ENCODE assay signal across 15 mouse cellular contexts in the genomic region with DNA sequence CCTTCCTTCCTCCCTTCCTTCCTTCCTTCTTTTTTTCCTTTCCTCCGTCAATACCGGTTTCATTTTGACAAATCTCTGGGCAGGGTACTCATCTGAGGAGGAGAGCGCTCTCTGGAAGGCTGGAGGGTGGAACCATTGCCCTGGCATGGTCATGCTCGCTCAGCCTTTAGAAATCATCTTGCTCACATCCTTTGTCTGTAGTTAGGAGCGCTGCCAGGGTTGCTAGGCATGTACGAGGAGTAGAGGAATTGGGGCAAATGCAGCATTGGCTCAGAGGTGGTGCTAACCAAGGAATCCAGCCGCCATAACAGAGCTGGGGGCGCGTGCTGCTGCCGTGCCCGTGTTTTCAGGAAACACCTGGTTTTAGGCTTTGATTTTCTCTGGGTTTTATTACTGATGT. TPM values are rescaled to one million over a fixed set of nuclear protein-coding genes. Genes with fewer than 3 reads are reported as not detected.
A peak's percentile ranks its signal among the peaks of the same experiment; 100 is the strongest.
DNase-seq lines count a peak whose midpoint lies in the region; ATAC-seq and TF ChIP-seq lines count a peak whose summit lies in the region.
"Had no signal": no experiment of that assay in that cellular context is flagged by ENCODE, and none has a peak within 500 bp of the region (broad histone marks: within the 10 kb centered on the region; RNA-seq: fewer than 3 reads in every experiment).

No protein-coding gene starts in this region.

- no peaks in the 10 kb centered on the region for H3K9me3 ChIP-seq in hindbrain, embryonic 15.5 days
- H3K9me3 ChIP-seq in hindbrain, embryonic 13.5 days: no peaks in the 10 kb centered on the region
- H3K9me3 ChIP-seq: embryonic facial prominence, embryonic 15.5 days; heart, embryonic 15.5 days; liver, embryonic 15.5 days had no signal

- no peak for TF ChIP-seq CTCF in lung, adult 2 months (IDR thresholded peaks at IDR 0.05; ENCODE audit: insufficient read depth, low read length)

- H3K4me3 ChIP-seq in hindbrain, embryonic 15.5 days: no peak overlapping the region
- H3K4me3 ChIP-seq in hindbrain, embryonic 13.5 days: no peak overlapping the region
- no peak overlapping the region for H3K4me3 ChIP-seq in lung, adult 2 months (replicated peaks; ENCODE audit: extremely low read depth, low read depth, low read length)
- H3K4me3 ChIP-seq: embryonic facial prominence, embryonic 15.5 days; heart, embryonic 15.5 days; liver, embryonic 15.5 days had no signal

- peak; percentile 89; the same call in 1 of the 2 replicates for ATAC-seq in hindbrain, embryonic 15.5 days (ENCODE audit: low FRiP score, low read depth)
- no peak; the same call in 1 of the 2 replicates for ATAC-seq in hindbrain, embryonic 13.5 days (ENCODE audit: low FRiP score)
- ATAC-seq: intestine, postnatal 0 days had no signal

- DNase-seq in brain, embryonic 18.5 days (ENCODE audit: low read depth, low spot score): peak; percentile 14
- DNase-seq in layer of hippocampus, adult 8-10 months (ENCODE audit: low spot score in 2 of 2): peak; percentile 64 to 69
- peak; percentile 80 for DNase-seq in left cerebral cortex, postnatal 4 days
- DNase-seq in lung, adult 2 months: no peak
- DNase-seq in kidney, postnatal 25 days: no peak
- no peak for DNase-seq in spleen, postnatal 10 days (ENCODE audit: low spot score in 2 of 2)
- DNase-seq: adrenal gland, postnatal 25 days; cerebellum, adult 9-10 months; gastrocnemius, postnatal 14 days had no signal

- intact Hi-C loops in left cerebral cortex, postnatal 4 days (cut with DNase I): no loop called here

- 52% methylated on average over 11 of the region's 11 CpGs for WGBS in hindbrain, embryonic 15.5 days
- 68% methylated on average over 11 of the region's 11 CpGs for WGBS in hindbrain, embryonic 13.5 days
- WGBS in lung, adult 2 months: 72% methylated on average over 11 of the region's 11 CpGs

- no peak for TF ChIP-seq POLR2A in lung, adult 2 months (IDR thresholded peaks at IDR 0.05; ENCODE audit: borderline replicate concordance, extremely low read depth, low read depth, low read length)

- peaks cover 9% of the 10 kb centered on the region; the same call in 1 of the 2 replicates for H3K4me1 ChIP-seq in hindbrain, embryonic 15.5 days (replicated peaks)
- H3K4me1 ChIP-seq in hindbrain, embryonic 13.5 days (replicated peaks): 0 out of 2 replicates have a peak, but pooled peaks cover 4% of the 10 kb centered on the region
- no peaks in the 10 kb centered on the region for H3K4me1 ChIP-seq in lung, adult 2 months (ENCODE audit: control insufficient read depth, insufficient read depth, low read length)
- H3K4me1 ChIP-seq: embryonic facial prominence, embryonic 15.5 days; liver, embryonic 15.5 days had no signal

- no peaks in the 10 kb centered on the region for H3K36me3 ChIP-seq in hindbrain, embryonic 15.5 days
- no peaks in the 10 kb centered on the region for H3K36me3 ChIP-seq in hindbrain, embryonic 13.5 days
- H3K36me3 ChIP-seq: embryonic facial prominence, embryonic 15.5 days; heart, embryonic 15.5 days; liver, embryonic 15.5 days had no signal

- no peak overlapping the region for H3K9ac ChIP-seq in hindbrain, embryonic 15.5 days
- no peak overlapping the region for H3K9ac ChIP-seq in hindbrain, embryonic 13.5 days
- H3K9ac ChIP-seq: embryonic facial prominence, embryonic 15.5 days; heart, embryonic 15.5 days; liver, embryonic 15.5 days had no signal

- H3K27ac ChIP-seq in hindbrain, embryonic 15.5 days (replicated peaks): peak overlapping the region; percentile 35; the same call in 1 of the 2 replicates
- no peak overlapping the region for H3K27ac ChIP-seq in hindbrain, embryonic 13.5 days
- H3K27ac ChIP-seq: embryonic facial prominence, embryonic 15.5 days; heart, embryonic 15.5 days; liver, embryonic 15.5 days had no signal

- H3K4me2 ChIP-seq in hindbrain, embryonic 15.5 days: no peak overlapping the region
- no peak overlapping the region for H3K4me2 ChIP-seq in hindbrain, embryonic 13.5 days
- H3K4me2 ChIP-seq: embryonic facial prominence, embryonic 15.5 days; heart, embryonic 15.5 days; liver, embryonic 15.5 days had no signal

- no peaks in the 10 kb centered on the region for H3K27me3 ChIP-seq in hindbrain, embryonic 15.5 days
- 0 out of 2 replicates have a peak, but pooled peaks cover 14% of the 10 kb centered on the region for H3K27me3 ChIP-seq in hindbrain, embryonic 13.5 days
- H3K27me3 ChIP-seq: embryonic facial prominence, embryonic 15.5 days; heart, embryonic 15.5 days; liver, embryonic 15.5 days had no signal

RNA-seq across cellular contexts. Expression of gene Lhpp, which starts 20.9 kb away (rescaled TPM):
- polyA plus RNA-seq in hindbrain, embryonic 15.5 days (2015; fragmentation: Nextera tagmentation; extraction: Ambion mirVana): 45.8 and 50.6 TPM in 2 replicates
- polyA plus RNA-seq in hindbrain, embryonic 13.5 days (2015; fragmentation: Nextera tagmentation; extraction: Ambion mirVana): 30.7 and 30.9 TPM in 2 replicates
- 10 to 100 TPM; 22.1 to 23.2 (median 22.3) TPM for total RNA-seq in layer of hippocampus, adult 8-10 months (2022)
- total RNA-seq in left cerebral cortex, postnatal 4 days (2021): 10 to 100 TPM; 34.6 TPM
- 12.4 and 17.1 TPM in 2 replicates for polyA plus RNA-seq in lung, adult 2 months (2012; rRNA removed)

RNA-seq across cellular contexts. Expression of gene Nkx1-2, which starts 31.9 kb away (rescaled TPM):
- polyA plus RNA-seq in hindbrain, embryonic 15.5 days (2015; fragmentation: Nextera tagmentation; extraction: Ambion mirVana): 0.52 and 0.63 TPM in 2 replicates
- 0.62 and 0.80 TPM in 2 replicates for polyA plus RNA-seq in hindbrain, embryonic 13.5 days (2015; fragmentation: Nextera tagmentation; extraction: Ambion mirVana)
- under 1 TPM in 1 of 4 experiments, not detected in 3; 0.14 TPM for total RNA-seq in layer of hippocampus, adult 8-10 months (2022)
- total RNA-seq in left cerebral cortex, postnatal 4 days (2021): not detected
- polyA plus RNA-seq in lung, adult 2 months (2012; rRNA removed): not detected in 2 replicates
- total RNA-seq: adrenal gland, postnatal 25 days; gastrocnemius, postnatal 14 days had no signal
- polyA plus RNA-seq: embryonic facial prominence, embryonic 15.5 days; heart, embryonic 15.5 days; liver, embryonic 15.5 days had no signal

RNA-seq across cellular contexts. Expression of gene Oat, which starts 55.1 kb away (rescaled TPM):
- 109 and 110 TPM in 2 replicates for polyA plus RNA-seq in hindbrain, embryonic 15.5 days (2015; fragmentation: Nextera tagmentation; extraction: Ambion mirVana)
- 87.2 and 90.0 TPM in 2 replicates for polyA plus RNA-seq in hindbrain, embryonic 13.5 days (2015; fragmentation: Nextera tagmentation; extraction: Ambion mirVana)
- total RNA-seq in layer of hippocampus, adult 8-10 months (2022): 100 to 1,000 TPM in 3 of 4 experiments, 10 to 100 TPM in 1; 97.0 to 114 (median 108) TPM
- 10 to 100 TPM; 65.5 to 68.2 TPM for total RNA-seq in left cerebral cortex, postnatal 4 days (2021)
- polyA plus RNA-seq in lung, adult 2 months (2012; rRNA removed): 126 and 152 TPM in 2 replicates

Comparison
In these comparisons a context has a peak if more than half of its experiments do, and no peak if none do; other contexts are left out.
1. DNase-seq: peak in brain, embryonic 18.5 days (single experiment), layer of hippocampus, adult 8-10 months (2 of 2) and left cerebral cortex, postnatal 4 days (single experiment); none in lung, adult 2 months (single experiment), kidney, postnatal 25 days (0 of 2) and spleen, postnatal 10 days (0 of 2).